In the genomic region with DNA sequence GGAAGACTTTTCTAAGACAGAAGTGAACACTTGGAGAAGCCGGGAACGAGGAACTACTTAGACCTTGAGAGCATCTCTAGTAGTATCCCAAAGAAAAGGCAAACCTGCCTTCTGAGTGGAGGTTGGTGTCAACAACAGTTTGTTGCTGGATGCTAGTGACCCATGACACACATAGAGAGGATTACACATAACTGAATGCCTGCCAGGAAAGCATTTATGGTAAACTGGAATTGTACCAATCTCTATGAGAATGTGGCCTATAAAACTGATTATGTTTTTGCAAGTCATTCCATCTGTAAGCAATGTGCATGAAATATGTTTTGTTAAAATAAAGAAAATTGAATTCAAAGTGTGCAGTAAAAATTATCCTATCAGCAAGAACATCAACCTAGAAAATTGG, we compare ENCODE assay signal across 25 mouse cellular contexts.
"Had no signal": no experiment of that assay in that cellular context is flagged by ENCODE, and none has a peak within 500 bp of the region (broad histone marks: within the 10 kb centered on the region; RNA-seq: fewer than 3 reads in every experiment).

No protein-coding gene starts in this region.

- DNase-seq: gastrocnemius, postnatal 14 days; gastrocnemius, postnatal 36 days; heart, adult 11 months; heart, adult 2 months; heart, postnatal 14 days; heart, postnatal 36 days; kidney, adult 11 months; kidney, adult 2 months; kidney, adult 9 months; kidney, postnatal 14 days; kidney, postnatal 36 days; left cerebral cortex, postnatal 4 days had no signal

- ATAC-seq: hindbrain, postnatal 0 days; intestine, embryonic 16.5 days; liver, embryonic 12.5 days had no signal

- H3K36me3 ChIP-seq: heart, embryonic 13.5 days; heart, embryonic 15.5 days; hindbrain, embryonic 13.5 days; hindbrain, embryonic 15.5 days; kidney, embryonic 15.5 days; limb, embryonic 13.5 days; limb, embryonic 15.5 days; liver, embryonic 12.5 days had no signal

- H3K27ac ChIP-seq: heart, adult 2 months; heart, embryonic 13.5 days; heart, embryonic 15.5 days; hindbrain, embryonic 13.5 days; hindbrain, embryonic 15.5 days; hindbrain, postnatal 0 days; kidney, embryonic 15.5 days; kidney, postnatal 0 days; limb, embryonic 13.5 days; limb, embryonic 15.5 days; liver, embryonic 12.5 days; liver, embryonic 14.5 days had no signal

- H3K9me3 ChIP-seq: heart, embryonic 13.5 days; heart, embryonic 15.5 days; hindbrain, embryonic 13.5 days; hindbrain, embryonic 15.5 days; kidney, embryonic 15.5 days; limb, embryonic 13.5 days; limb, embryonic 15.5 days; liver, embryonic 12.5 days had no signal

- H3K27me3 ChIP-seq: heart, embryonic 13.5 days; heart, embryonic 15.5 days; hindbrain, embryonic 13.5 days; hindbrain, embryonic 15.5 days; kidney, embryonic 15.5 days; limb, embryonic 13.5 days; limb, embryonic 15.5 days; liver, embryonic 12.5 days had no signal

- H3K9ac ChIP-seq: heart, embryonic 13.5 days; heart, embryonic 15.5 days; hindbrain, embryonic 13.5 days; hindbrain, embryonic 15.5 days; kidney, embryonic 15.5 days; limb, embryonic 13.5 days; limb, embryonic 15.5 days; liver, embryonic 12.5 days; liver, embryonic 14.5 days had no signal

- H3K4me1 ChIP-seq: heart, embryonic 13.5 days; heart, embryonic 15.5 days; hindbrain, embryonic 13.5 days; hindbrain, embryonic 15.5 days; limb, embryonic 15.5 days; liver, embryonic 12.5 days had no signal

- H3K4me3 ChIP-seq: heart, adult 2 months; heart, embryonic 13.5 days; heart, embryonic 15.5 days; hindbrain, embryonic 13.5 days; hindbrain, embryonic 15.5 days; kidney, embryonic 15.5 days; limb, embryonic 13.5 days; limb, embryonic 15.5 days; liver, embryonic 12.5 days had no signal

- H3K4me2 ChIP-seq: heart, embryonic 11.5 days; heart, embryonic 13.5 days; heart, embryonic 15.5 days; hindbrain, embryonic 13.5 days; hindbrain, embryonic 15.5 days; kidney, embryonic 15.5 days; limb, embryonic 13.5 days; limb, embryonic 15.5 days; liver, embryonic 12.5 days had no signal
